Mouse (Mus musculus): Measurements from ENCODE around the gene Iqsec1. TPM values are rescaled to one million over a fixed set of nuclear protein-coding genes. Genes with fewer than 3 reads are reported as not detected.
A peak's percentile ranks its signal among the peaks of the same experiment; 100 is the strongest.

The Iqsec1 gene
- polyA plus RNA-seq, 1 experiment from 2014 or later = 28.6 TPM

- 86% methylated on average over 4 of the region's 4 CpGs for WGBS
- ATAC-seq (ENCODE audit: insufficient number of reproducible peaks, insufficient read depth, low FRiP score, low read depth) = no peak
- no peak overlapping the region for H3K27ac ChIP-seq (replicated peaks in 1 of 2; ENCODE audit: control insufficient read depth in 1 of 2, insufficient read depth in 1 of 2, low read depth in 2 of 2, low read length in 2 of 2)
These were observed 360.9 kb downstream of the Iqsec1 start for GRCm38 (mm10) chr6:90627556-90627955.

GRCm38 (mm10) chr6:90625207-90625994 is 363.1 kb downstream of the Iqsec1 start:
- 85% methylated on average over 7 of the region's 7 CpGs for WGBS
- peaks cover 31 to 32% of the 10 kb centered on the region in 2 experiments for H3K4me1 ChIP-seq (ENCODE audit: control insufficient read depth in 2 of 2, insufficient read depth in 2 of 2, low read length in 2 of 2)
- H3K4me3 ChIP-seq (ENCODE audit: control insufficient read depth in 1 of 2, insufficient read depth in 1 of 2, low read depth in 1 of 2, low read length in 2 of 2) = no peak overlapping the region
- H3K36me3 ChIP-seq (ENCODE audit: control insufficient read depth, insufficient read depth, low read length) = peaks cover 13% of the 10 kb centered on the region
- no peak overlapping the region for H3K27ac ChIP-seq (replicated peaks in 1 of 2; ENCODE audit: control insufficient read depth in 1 of 2, insufficient read depth in 1 of 2, low read depth in 2 of 2, low read length in 2 of 2)
- ATAC-seq (ENCODE audit: insufficient number of reproducible peaks, insufficient read depth, low FRiP score, low read depth) = no peak
- 0 out of 2 replicates have a peak, but pooled peaks cover 4% of the 10 kb centered on the region for H3K9me3 ChIP-seq (ENCODE audit: control insufficient read depth, low read length)
- H3K9ac ChIP-seq (ENCODE audit: low read length) = no peak overlapping the region
- no peak overlapping the region for H3K4me2 ChIP-seq (ENCODE audit: low read length)
- no peaks in the 10 kb centered on the region for H3K27me3 ChIP-seq (ENCODE audit: control insufficient read depth, insufficient read depth, low read length)

More at GRCm38 (mm10) chr6:90627556-90627955, 360.9 kb downstream of the Iqsec1 start:
- no peak overlapping the region for H3K9ac ChIP-seq (ENCODE audit: low read length)
- H3K4me3 ChIP-seq (ENCODE audit: control insufficient read depth in 1 of 2, insufficient read depth in 1 of 2, low read depth in 1 of 2, low read length in 2 of 2) = no peak overlapping the region
- H3K4me2 ChIP-seq (ENCODE audit: low read length) = no peak overlapping the region
- H3K4me1 ChIP-seq (ENCODE audit: control insufficient read depth in 2 of 2, insufficient read depth in 2 of 2, low read length in 2 of 2) = peaks cover 11 to 13% of the 10 kb centered on the region in 2 experiments
- 0 out of 2 replicates have a peak, but pooled peaks cover 4% of the 10 kb centered on the region for H3K9me3 ChIP-seq (ENCODE audit: control insufficient read depth, low read length)
- H3K36me3 ChIP-seq (ENCODE audit: control insufficient read depth, insufficient read depth, low read length) = peaks cover 13% of the 10 kb centered on the region
- H3K27me3 ChIP-seq (ENCODE audit: control insufficient read depth, insufficient read depth, low read length) = no peaks in the 10 kb centered on the region

- Histone ChIP-seq H3K4me1 (ENCODE audit: control insufficient read depth in 2 of 2, insufficient read depth in 2 of 2, low read length in 2 of 2) (peaks cover 35 to 37% of the 10 kb centered on the region in 2 experiments), H3K4me3 (ENCODE audit: control insufficient read depth in 1 of 2, insufficient read depth in 1 of 2, low read depth in 1 of 2, low read length in 2 of 2) (no peak overlapping the region), H3K27ac (replicated peaks in 1 of 2; ENCODE audit: control insufficient read depth in 1 of 2, insufficient read depth in 1 of 2, low read depth in 2 of 2, low read length in 2 of 2) (no peak overlapping the region), H3K27me3 (ENCODE audit: control insufficient read depth, insufficient read depth, low read length) (no peaks in the 10 kb centered on the region), H3K36me3 (ENCODE audit: control insufficient read depth, insufficient read depth, low read length) (peaks cover 13% of the 10 kb centered on the region), H3K4me2 (ENCODE audit: low read length) (no peak overlapping the region), H3K9ac (ENCODE audit: low read length) (no peak overlapping the region), H3K9me3 (ENCODE audit: control insufficient read depth, low read length) (no peaks in the 10 kb centered on the region)
- 57% methylated on average over 11 of the region's 11 CpGs for WGBS
- no peak for ATAC-seq (ENCODE audit: insufficient number of reproducible peaks, insufficient read depth, low FRiP score, low read depth)
These were observed 363.8 kb downstream of the Iqsec1 start for GRCm38 (mm10) chr6:90624733-90625132.

GRCm38 (mm10) chr6:90624184-90624583 is 364.3 kb downstream of the Iqsec1 start:
- Histone ChIP-seq H3K27ac (replicated peaks in 1 of 2; ENCODE audit: control insufficient read depth in 1 of 2, insufficient read depth in 1 of 2, low read depth in 2 of 2, low read length in 2 of 2) (0 out of 4 replicates have a peak overlapping the region, but pooled peaks of 1 of the 2 experiments have one; percentile 9), H3K9me3 (ENCODE audit: control insufficient read depth, low read length) (no peaks in the 10 kb centered on the region), H3K36me3 (ENCODE audit: control insufficient read depth, insufficient read depth, low read length) (peaks cover 13% of the 10 kb centered on the region), H3K4me2 (ENCODE audit: low read length) (no peak overlapping the region), H3K9ac (ENCODE audit: low read length) (no peak overlapping the region), H3K4me1 (ENCODE audit: control insufficient read depth in 2 of 2, insufficient read depth in 2 of 2, low read length in 2 of 2) (peaks cover 41 to 43% of the 10 kb centered on the region in 2 experiments), H3K4me3 (ENCODE audit: control insufficient read depth in 1 of 2, insufficient read depth in 1 of 2, low read depth in 1 of 2, low read length in 2 of 2) (no peak overlapping the region), H3K27me3 (ENCODE audit: control insufficient read depth, insufficient read depth, low read length) (no peaks in the 10 kb centered on the region)
- no peak for ATAC-seq (ENCODE audit: insufficient number of reproducible peaks, insufficient read depth, low FRiP score, low read depth)
- 81% methylated on average over 6 of the region's 6 CpGs for WGBS

GRCm38 (mm10) chr6:90623456-90623836 is 365.0 kb downstream of the Iqsec1 start:
- Histone ChIP-seq H3K4me2 (ENCODE audit: low read length) (no peak overlapping the region), H3K4me1 (ENCODE audit: control insufficient read depth in 2 of 2, insufficient read depth in 2 of 2, low read length in 2 of 2) (peaks cover 48 to 50% of the 10 kb centered on the region in 2 experiments)

GRCm38 (mm10) chr6:90622758-90623455 is 365.6 kb downstream of the Iqsec1 start:
- WGBS = 20% methylated on average over 11 of the region's 11 CpGs
- Histone ChIP-seq H3K27ac (replicated peaks in 1 of 2; ENCODE audit: control insufficient read depth in 1 of 2, insufficient read depth in 1 of 2, low read depth in 2 of 2, low read length in 2 of 2) (peak overlapping the region; percentile 69 to 86), H3K36me3 (ENCODE audit: control insufficient read depth, insufficient read depth, low read length) (peaks cover 6% of the 10 kb centered on the region), H3K4me3 (ENCODE audit: control insufficient read depth in 1 of 2, insufficient read depth in 1 of 2, low read depth in 1 of 2, low read length in 2 of 2) (no peak overlapping the region), H3K27me3 (ENCODE audit: control insufficient read depth, insufficient read depth, low read length) (no peaks in the 10 kb centered on the region), H3K9me3 (ENCODE audit: control insufficient read depth, low read length) (no peaks in the 10 kb centered on the region), H3K9ac (ENCODE audit: low read length) (peak overlapping the region; percentile 52), H3K4me2 (ENCODE audit: low read length) (peak overlapping the region; percentile 44), H3K4me1 (ENCODE audit: control insufficient read depth in 2 of 2, insufficient read depth in 2 of 2, low read length in 2 of 2) (peaks cover 53 to 55% of the 10 kb centered on the region in 2 experiments)
- ATAC-seq (ENCODE audit: insufficient number of reproducible peaks, insufficient read depth, low FRiP score, low read depth) = peak; percentile 35; the same call in 1 of the 2 replicates

More at GRCm38 (mm10) chr6:90623456-90623836, 365.0 kb downstream of the Iqsec1 start:
- no peaks in the 10 kb centered on the region for H3K9me3 ChIP-seq (ENCODE audit: control insufficient read depth, low read length)
- H3K27ac ChIP-seq (replicated peaks in 1 of 2; ENCODE audit: control insufficient read depth in 1 of 2, insufficient read depth in 1 of 2, low read depth in 2 of 2, low read length in 2 of 2) = peak overlapping the region; percentile 69 to 86
- no peak for ATAC-seq (ENCODE audit: insufficient number of reproducible peaks, insufficient read depth, low FRiP score, low read depth)
- no peak overlapping the region for H3K9ac ChIP-seq (ENCODE audit: low read length)
- no peak overlapping the region for H3K4me3 ChIP-seq (ENCODE audit: control insufficient read depth in 1 of 2, insufficient read depth in 1 of 2, low read depth in 1 of 2, low read length in 2 of 2)
- H3K27me3 ChIP-seq (ENCODE audit: control insufficient read depth, insufficient read depth, low read length) = no peaks in the 10 kb centered on the region
- H3K36me3 ChIP-seq (ENCODE audit: control insufficient read depth, insufficient read depth, low read length) = peaks cover 6% of the 10 kb centered on the region
- WGBS = 73% methylated on average over 5 of the region's 5 CpGs

DNA sequence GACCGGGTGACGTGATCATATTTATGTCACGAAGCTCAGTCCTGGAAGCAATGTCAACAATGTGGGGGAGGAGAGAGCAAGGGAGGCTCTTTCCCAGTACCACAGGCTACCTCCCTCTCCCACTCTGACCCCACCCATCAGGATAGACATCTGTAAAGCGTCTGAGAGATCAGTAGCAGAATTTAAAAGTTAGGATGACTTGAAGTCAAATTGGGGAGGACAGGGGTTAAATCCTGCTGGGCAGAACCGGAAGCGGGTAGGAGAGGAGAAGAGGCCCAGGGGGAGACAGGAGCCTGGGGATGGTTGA is 366.9 kb downstream of the Iqsec1 start:
- Histone ChIP-seq H3K27ac (replicated peaks in 1 of 2; ENCODE audit: control insufficient read depth in 1 of 2, insufficient read depth in 1 of 2, low read depth in 2 of 2, low read length in 2 of 2) (no peak overlapping the region), H3K9ac (ENCODE audit: low read length) (no peak overlapping the region; the same call in 1 of the 2 replicates), H3K9me3 (ENCODE audit: control insufficient read depth, low read length) (no peaks in the 10 kb centered on the region), H3K27me3 (ENCODE audit: control insufficient read depth, insufficient read depth, low read length) (no peaks in the 10 kb centered on the region), H3K4me3 (ENCODE audit: control insufficient read depth in 1 of 2, insufficient read depth in 1 of 2, low read depth in 1 of 2, low read length in 2 of 2) (no peak overlapping the region), H3K36me3 (ENCODE audit: control insufficient read depth, insufficient read depth, low read length) (peaks cover 4% of the 10 kb centered on the region), H3K4me2 (ENCODE audit: low read length) (no peak overlapping the region), H3K4me1 (ENCODE audit: control insufficient read depth in 2 of 2, insufficient read depth in 2 of 2, low read length in 2 of 2) (peaks cover 61 to 64% of the 10 kb centered on the region in 2 experiments)
- 57% methylated on average over 6 of the region's 6 CpGs for WGBS
- ATAC-seq (ENCODE audit: insufficient number of reproducible peaks, insufficient read depth, low FRiP score, low read depth) = no peak
